Comparison of ENCODE assay signal across 8 mouse cellular contexts in genomic region chr10:127676691-127677548, GRCm38 (mm10). TPM values are rescaled to one million over a fixed set of nuclear protein-coding genes. Genes with fewer than 3 reads are reported as not detected.
DNase-seq lines count a peak whose midpoint lies in the region; ATAC-seq lines count a peak whose summit lies in the region.

No protein-coding gene starts in this region.

- peaks cover 25% of the 10 kb centered on the region; the same call in 1 of the 2 replicates for H3K79me2 ChIP-seq in macrophage (ENCODE audit: inconsistent target)

- H3K9me3 ChIP-seq in hindbrain, embryonic 16.5 days (ENCODE audit: control insufficient read depth, low read length), result no peaks in the 10 kb centered on the region

- peak overlapping the region; percentile 100 for H3K4me2 ChIP-seq in hindbrain, embryonic 16.5 days (ENCODE audit: low read length)

- peak overlapping the region; percentile 68 for H3K27ac ChIP-seq in hindbrain, embryonic 16.5 days (ENCODE audit: low read depth, low read length)
- H3K27ac ChIP-seq in macrophage, result peak overlapping the region; percentile 54

- WGBS in hindbrain, embryonic 16.5 days, result under 1% methylated on average over 62 of the region's 71 CpGs
- under 1% methylated on average over 70 of the region's 71 CpGs for WGBS in macrophage (ENCODE audit: missing documents)

- no peaks in the 10 kb centered on the region for H3K36me3 ChIP-seq in hindbrain, embryonic 16.5 days (ENCODE audit: control insufficient read depth, insufficient read depth, low read length)
- no peaks in the 10 kb centered on the region for H3K36me3 ChIP-seq in macrophage (ENCODE audit: inconsistent target)

- peak; percentile 93 for DNase-seq in T-cell, adult 2 months (ENCODE audit: low spot score)
- peak; percentile 86 to 92 for DNase-seq in cerebellum, postnatal 36 days
- peak; percentile 88 to 95 for DNase-seq in frontal cortex, postnatal 36 days (ENCODE audit: low spot score in 2 of 2)
- DNase-seq in left cerebral cortex, adult 18-20 months (ENCODE audit: low spot score in 2 of 2), result peak; percentile 86 to 93
- DNase-seq in right cerebral cortex, adult 18-20 months, result peak; percentile 97
- peak; percentile 78 for DNase-seq in urinary bladder, postnatal 10 days (ENCODE audit: low spot score)

- peaks cover 9% of the 10 kb centered on the region for H3K4me1 ChIP-seq in hindbrain, embryonic 16.5 days (ENCODE audit: control insufficient read depth, insufficient read depth, low read depth, low read length)

- peak overlapping the region; percentile 52 for H3K4me3 ChIP-seq in hindbrain, embryonic 16.5 days (ENCODE audit: low read length)
- peak overlapping the region; percentile 56 for H3K4me3 ChIP-seq in macrophage (ENCODE audit: inconsistent target)

- ATAC-seq in hindbrain, embryonic 16.5 days, result peak; percentile 98

- H3K9ac ChIP-seq in hindbrain, embryonic 16.5 days (ENCODE audit: low read depth, low read length), result peak overlapping the region; percentile 61

- no peaks in the 10 kb centered on the region for H3K27me3 ChIP-seq in hindbrain, embryonic 16.5 days (replicated peaks; ENCODE audit: control insufficient read depth, insufficient read depth, low read length)

RNA-seq across cellular contexts. Expression of gene Nab2, which starts 8.6 kb away (rescaled TPM):
- 2.2 and 3.2 TPM in 2 replicates for polyA plus RNA-seq in hindbrain, embryonic 16.5 days (2015; fragmentation: Nextera tagmentation; extraction: Ambion mirVana)
- 10 to 100 TPM; 58.2 to 71.7 TPM for total RNA-seq in left cerebral cortex, adult 18-20 months (2021)
- 10 to 100 TPM in 25 of 26 experiments, 1 to 10 TPM in 1; 7.8 to 78.4 (median 39.8) TPM for total RNA-seq in macrophage (2018; cell fraction: chromatin; rRNA removed)
- total RNA-seq in macrophage (2018; cell fraction: cytosol; rRNA removed), result 10 to 100 TPM in 25 of 26 experiments, 1 to 10 TPM in 1; 7.3 to 47.6 (median 21.3) TPM
- total RNA-seq in macrophage (2018; cell fraction: nucleus; rRNA removed), result 10 to 100 TPM; 20.0 to 60.7 (median 31.8) TPM
- 28.7 to 37.7 TPM (median 31.1 TPM) in 3 replicates for polyA plus RNA-seq in macrophage (2018)

RNA-seq across cellular contexts. Expression of gene Nemp1, which starts 10.2 kb away (rescaled TPM):
- polyA plus RNA-seq in hindbrain, embryonic 16.5 days (2015; fragmentation: Nextera tagmentation; extraction: Ambion mirVana), result 2.9 and 3.9 TPM in 2 replicates
- 1 to 10 TPM; 4.6 to 5.1 TPM for total RNA-seq in left cerebral cortex, adult 18-20 months (2021)
- total RNA-seq in macrophage (2018; cell fraction: chromatin; rRNA removed), result 10 to 100 TPM in 12 of 26 experiments, 1 to 10 TPM in 14; 2.5 to 24.2 (median 10.0) TPM
- 1 to 10 TPM; 2.9 to 6.7 (median 4.8) TPM for total RNA-seq in macrophage (2018; cell fraction: cytosol; rRNA removed)
- 10 to 100 TPM in 21 of 26 experiments, 1 to 10 TPM in 5; 7.8 to 28.3 (median 15.6) TPM for total RNA-seq in macrophage (2018; cell fraction: nucleus; rRNA removed)
- polyA plus RNA-seq in macrophage (2018), result 2.7 to 5.4 TPM (median 4.6 TPM) in 3 replicates

RNA-seq across cellular contexts. Expression of gene Myo1a, which starts 28.1 kb away (rescaled TPM):
- 0.52 and 0.73 TPM in 2 replicates for polyA plus RNA-seq in hindbrain, embryonic 16.5 days (2015; fragmentation: Nextera tagmentation; extraction: Ambion mirVana)
- under 1 TPM; 0.77 to 0.88 TPM for total RNA-seq in left cerebral cortex, adult 18-20 months (2021)
- total RNA-seq in macrophage (2018; cell fraction: chromatin; rRNA removed), result 1 to 10 TPM in 9 of 26 experiments, under 1 TPM in 15, not detected in 2; 0.17 to 2.0 (median 0.87) TPM
- under 1 TPM in 4 of 26 experiments, not detected in 22; 0.03 to 0.05 (median 0.04) TPM for total RNA-seq in macrophage (2018; cell fraction: cytosol; rRNA removed)
- total RNA-seq in macrophage (2018; cell fraction: nucleus; rRNA removed), result 1 to 10 TPM in 2 of 26 experiments, under 1 TPM in 18, not detected in 6; 0.14 to 1.6 (median 0.40) TPM
- polyA plus RNA-seq in macrophage (2018), result 0.11 TPM in 1 of 3 replicates, not detected in the others

RNA-seq across cellular contexts. Expression of gene Stat6, which starts 34.1 kb away (rescaled TPM):
- polyA plus RNA-seq in hindbrain, embryonic 16.5 days (2015; fragmentation: Nextera tagmentation; extraction: Ambion mirVana), result 6.0 and 8.0 TPM in 2 replicates
- 10 to 100 TPM; 15.9 to 17.8 TPM for total RNA-seq in left cerebral cortex, adult 18-20 months (2021)
- 100 to 1,000 TPM; 187 to 439 (median 329) TPM for total RNA-seq in macrophage (2018; cell fraction: chromatin; rRNA removed)
- 100 to 1,000 TPM; 105 to 151 (median 131) TPM for total RNA-seq in macrophage (2018; cell fraction: cytosol; rRNA removed)
- total RNA-seq in macrophage (2018; cell fraction: nucleus; rRNA removed), result 100 to 1,000 TPM; 141 to 357 (median 222) TPM
- polyA plus RNA-seq in macrophage (2018), result 122 to 141 TPM (median 128 TPM) in 3 replicates

RNA-seq across cellular contexts. Expression of gene Tac2, which starts 47.4 kb away (rescaled TPM):
- polyA plus RNA-seq in hindbrain, embryonic 16.5 days (2015; fragmentation: Nextera tagmentation; extraction: Ambion mirVana), result 0.74 and 2.5 TPM in 2 replicates
- total RNA-seq in left cerebral cortex, adult 18-20 months (2021), result 10 to 100 TPM; 16.4 to 17.1 TPM
- total RNA-seq in macrophage (2018; cell fraction: chromatin; rRNA removed), result not detected
- not detected for total RNA-seq in macrophage (2018; cell fraction: cytosol; rRNA removed)
- total RNA-seq in macrophage (2018; cell fraction: nucleus; rRNA removed), result not detected
- not detected in 3 replicates for polyA plus RNA-seq in macrophage (2018)

Comparison
In these comparisons a context has a peak if more than half of its experiments do, and no peak if none do; other contexts are left out.
1. Peak in every context shown above with its lines: DNase-seq, ATAC-seq, H3K4me3 ChIP-seq and H3K27ac ChIP-seq.